Mouse (Mus musculus): Measurements from ENCODE around the gene Cttnbp2nl.

- TF ChIP-seq CTCF (conservative IDR thresholded peaks at IDR 0.05; ENCODE audit: insufficient read depth, insufficient read length, low read depth, low read length) (no peak), POLR2A (IDR thresholded peaks at IDR 0.05; ENCODE audit: low read depth, low read length) (no peak)
Observed at GRCm38 (mm10) chr3:105010681-105011339, 42.1 kb downstream of the Cttnbp2nl start.

All from kidney, adult 2 months (tissue).